Mouse (Mus musculus) lung, adult 2 months (tissue): ENCODE data around the gene Tmem108.

Source experiments
- CTCF ChIP-seq: fragments of 200-500 bp; IDR thresholded peaks from 2 replicates; pipeline ENCODE4 v1.5.1; 2011; ENCODE audit warnings: mild to moderate bottlenecking, low read length, control low read depth; ENCODE audit not compliant: insufficient read depth
- POLR2A ChIP-seq: fragments of 200-500 bp; IDR thresholded peaks from 2 replicates; pipeline ENCODE4 v1.6.1; 2011; ENCODE audit warnings: low read depth, mild to moderate bottlenecking, control low read depth, low read length, borderline replicate concordance; ENCODE audit errors: extremely low read depth

DNA sequence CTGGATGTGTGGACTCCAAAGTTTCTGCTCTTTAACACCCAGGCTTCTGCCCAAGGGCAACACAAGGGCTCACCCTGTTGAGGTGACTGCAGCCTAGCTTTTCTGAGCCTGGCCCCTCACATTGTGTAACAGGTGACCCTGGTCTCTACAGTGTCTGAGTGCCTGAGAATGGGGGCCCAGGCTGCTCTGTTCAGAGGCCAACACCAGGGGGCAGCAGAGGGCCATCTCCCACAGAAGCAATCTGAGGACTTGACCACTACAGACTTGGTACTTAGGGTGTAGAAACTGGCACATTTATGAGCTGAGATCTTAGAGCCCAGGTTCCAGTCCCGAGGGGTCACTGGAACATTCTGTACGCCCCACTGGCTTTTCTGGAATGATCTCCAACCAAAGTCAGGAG, 271.2 kb downstream of the Tmem108 start:
- TF ChIP-seq CTCF, result peak; percentile 83
- no peak for TF ChIP-seq POLR2A
